Comparison of ENCODE assay signal across 24 mouse cellular contexts in genomic region chr11:7105337-7105736, GRCm38 (mm10). TPM values are rescaled to one million over a fixed set of nuclear protein-coding genes. Genes with fewer than 3 reads are reported as not detected.
"Had no signal": no experiment of that assay in that cellular context is flagged by ENCODE, and none has a peak within 500 bp of the region (broad histone marks: within the 10 kb centered on the region; RNA-seq: fewer than 3 reads in every experiment).

No protein-coding gene starts in this region.

- H3K9me3 ChIP-seq: limb, embryonic 12.5 days; liver, embryonic 13.5 days; midbrain, embryonic 10.5 days; midbrain, embryonic 13.5 days had no signal

- H3K36me3 ChIP-seq: limb, embryonic 12.5 days; liver, embryonic 13.5 days had no signal

- H3K27ac ChIP-seq: kidney, postnatal 0 days; layer of hippocampus, adult 2 months; limb, embryonic 12.5 days; liver, embryonic 13.5 days; midbrain, embryonic 10.5 days; midbrain, embryonic 13.5 days; neural tube, embryonic 13.5 days; stomach, postnatal 0 days had no signal

- ATAC-seq: lung, postnatal 0 days; midbrain, embryonic 13.5 days; midbrain, embryonic 16.5 days had no signal

- H3K4me1 ChIP-seq: limb, embryonic 12.5 days; liver, embryonic 13.5 days; megakaryocyte, embryonic 14.5 days had no signal

- DNase-seq: kidney, postnatal 25 days; layer of hippocampus, adult 9-11 months; liver; liver, embryonic 13.5 days; lung, embryonic 14.5 days; lung, postnatal 36 days; right cerebral cortex, postnatal 14 days; right cerebral cortex, postnatal 4 days; thymus, adult 2 months; thymus, postnatal 14 days; thymus, postnatal 4 days had no signal

- H3K27me3 ChIP-seq: limb, embryonic 12.5 days; liver, embryonic 13.5 days; megakaryocyte, embryonic 14.5 days; midbrain, embryonic 13.5 days; neural tube, embryonic 13.5 days had no signal

- H3K4me3 ChIP-seq: layer of hippocampus, adult 2 months; limb, embryonic 12.5 days; liver, embryonic 13.5 days; megakaryocyte, embryonic 14.5 days; midbrain, embryonic 10.5 days; midbrain, embryonic 13.5 days; myocyte; neural tube, embryonic 13.5 days had no signal

- H3K4me2 ChIP-seq: limb, embryonic 12.5 days; liver, embryonic 13.5 days; lung, embryonic 14.5 days; midbrain, embryonic 13.5 days; neural tube, embryonic 13.5 days had no signal

- H3K9ac ChIP-seq: limb, embryonic 12.5 days; liver, embryonic 13.5 days; lung, embryonic 14.5 days; midbrain, embryonic 13.5 days; neural tube, embryonic 13.5 days had no signal

RNA-seq across cellular contexts. Expression of gene Adcy1, which starts 42.0 kb away (rescaled TPM):
- total RNA-seq: monocyte, adult 5-6 weeks; neutrophil, adult 5-6 weeks had no signal
